Mouse (Mus musculus): ENCODE results near the gene Rftn1.
"Not testable (repeated sequence)": the region's sequence is repeated elsewhere in the genome, so short reads cannot be mapped to it uniquely, and the experiment has no call there.

Rftn1 gene
- long read RNA-seq, experiment 1, full-length matches to known transcripts = 4 of 5 reads
- long read RNA-seq, experiment 1, partial matches to known transcripts = 1 of 5 reads
- long read RNA-seq, experiment 1, other reads (novel, unspliced or antisense) = 0 of 5 reads
- long read RNA-seq, experiment 2, full-length matches to known transcripts = 5 of 6 reads
- long read RNA-seq, experiment 2, partial matches to known transcripts = 0 of 6 reads
- long read RNA-seq, experiment 2, other reads (novel, unspliced or antisense) = 1 of 6 reads

DNA sequence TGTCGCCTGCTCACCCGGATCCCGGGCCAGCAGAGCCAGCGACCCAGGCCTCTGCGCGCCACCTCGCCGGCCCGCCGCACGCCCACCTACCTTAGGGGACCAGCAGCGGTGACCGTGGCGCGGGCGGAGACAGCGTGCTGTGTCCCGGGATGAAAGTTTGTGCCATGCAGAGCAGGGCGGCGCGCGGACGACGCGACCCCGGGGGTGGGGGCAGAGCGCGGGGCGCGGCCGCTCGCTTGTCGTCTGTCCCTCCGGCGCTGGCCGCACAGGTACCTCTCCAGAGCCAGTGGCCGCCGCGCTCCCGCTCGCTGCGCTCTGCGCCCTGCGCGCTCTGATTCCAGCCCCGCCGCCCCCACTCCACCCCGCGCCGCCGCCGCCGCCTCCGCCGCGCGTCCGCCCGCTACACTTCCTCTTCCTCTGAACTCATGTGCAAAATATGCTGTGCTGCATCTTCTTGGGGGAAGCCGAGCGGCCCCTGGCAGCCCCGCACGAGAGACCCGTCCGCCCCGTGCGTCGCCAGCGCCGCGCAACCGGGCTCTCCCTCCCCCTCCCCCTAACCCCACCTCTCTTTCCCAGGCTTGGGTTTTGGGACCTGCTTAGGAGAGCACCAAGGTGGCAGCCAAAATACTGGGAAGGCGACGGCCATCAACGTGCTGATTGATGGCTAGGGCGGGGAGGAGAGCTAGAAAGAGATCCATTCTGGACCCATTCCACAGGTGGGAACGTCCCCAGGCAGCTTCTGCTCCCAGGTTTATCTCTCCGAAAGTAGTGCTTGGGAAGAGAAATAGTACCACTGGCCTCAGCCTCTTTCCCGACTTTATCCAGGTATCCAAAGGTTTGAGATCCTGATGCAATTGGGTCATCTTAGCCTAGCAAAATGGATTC lies at the start of gene Rftn1:
Gene Rftn1 (minus strand): TSS at position 544 of the 885 bp plus-strand sequence.
- intact Hi-C loops (cut with DNase I) = loop anchor here (5.0 kb wide), 2 partner anchors 73 to 223 kb away; no protein-coding TSS in a partner anchor

DNA sequence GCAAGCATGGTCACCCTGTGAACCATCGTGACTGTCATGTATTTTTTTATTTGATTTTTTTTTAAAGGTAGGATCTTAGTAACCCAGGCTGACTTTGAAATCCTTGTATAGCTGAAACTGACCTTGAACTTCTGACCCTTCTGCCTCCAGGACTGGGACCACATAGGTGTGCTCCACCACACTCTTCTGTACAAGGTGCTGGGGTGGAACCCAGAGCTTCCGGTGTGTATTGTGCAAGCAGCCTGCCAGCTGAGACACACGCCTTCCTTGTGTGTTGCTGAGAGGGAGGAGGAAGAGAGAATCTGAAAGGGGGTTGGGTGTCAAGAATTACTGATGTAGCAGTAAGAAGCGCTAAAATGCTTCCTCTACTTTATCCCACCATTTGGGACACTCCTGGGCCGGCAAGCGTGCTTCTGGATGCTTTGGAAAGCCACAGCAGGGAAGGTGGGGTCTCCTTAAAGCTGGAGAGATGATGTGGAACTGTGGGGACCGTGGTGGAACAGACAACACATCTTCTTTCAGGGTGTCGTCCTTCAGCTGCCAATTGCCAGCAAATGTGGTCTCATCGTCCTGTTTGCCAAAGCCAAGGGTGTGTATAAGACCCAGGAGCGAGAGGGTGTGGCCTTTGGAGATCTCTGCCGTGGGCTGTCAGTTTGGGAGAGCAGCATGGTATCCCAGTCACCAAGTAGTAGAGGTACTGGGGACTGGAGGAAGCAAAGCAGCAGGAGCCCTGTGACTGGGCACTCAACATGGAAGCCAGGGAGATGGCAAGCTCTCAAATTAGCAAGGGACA lies 47.5 kb upstream of the Rftn1 start:
- intact Hi-C loops (cut with DNase I) = loop anchor here (1.0 to 5.0 kb wide), 2 partner anchors 270 to 286 kb away; no protein-coding TSS in a partner anchor

DNA sequence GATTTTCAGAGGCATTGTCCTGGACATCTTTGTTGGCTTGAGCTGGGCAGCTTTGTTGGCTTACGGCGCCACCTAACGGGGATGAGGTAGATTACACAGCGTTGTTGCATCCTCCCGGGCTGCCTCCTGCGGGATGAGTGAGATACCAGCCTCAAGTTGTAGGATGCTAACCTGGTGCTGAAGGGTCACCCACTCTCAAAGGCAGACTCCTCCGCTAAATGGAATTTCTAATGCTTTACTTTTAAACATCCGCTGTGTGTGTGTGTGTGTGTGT lies 46.9 kb upstream of the Rftn1 start:
- intact Hi-C loops (cut with DNase I) = loop anchor here (1.0 to 5.0 kb wide), 2 partner anchors 269 to 285 kb away; no protein-coding TSS in a partner anchor

DNA sequence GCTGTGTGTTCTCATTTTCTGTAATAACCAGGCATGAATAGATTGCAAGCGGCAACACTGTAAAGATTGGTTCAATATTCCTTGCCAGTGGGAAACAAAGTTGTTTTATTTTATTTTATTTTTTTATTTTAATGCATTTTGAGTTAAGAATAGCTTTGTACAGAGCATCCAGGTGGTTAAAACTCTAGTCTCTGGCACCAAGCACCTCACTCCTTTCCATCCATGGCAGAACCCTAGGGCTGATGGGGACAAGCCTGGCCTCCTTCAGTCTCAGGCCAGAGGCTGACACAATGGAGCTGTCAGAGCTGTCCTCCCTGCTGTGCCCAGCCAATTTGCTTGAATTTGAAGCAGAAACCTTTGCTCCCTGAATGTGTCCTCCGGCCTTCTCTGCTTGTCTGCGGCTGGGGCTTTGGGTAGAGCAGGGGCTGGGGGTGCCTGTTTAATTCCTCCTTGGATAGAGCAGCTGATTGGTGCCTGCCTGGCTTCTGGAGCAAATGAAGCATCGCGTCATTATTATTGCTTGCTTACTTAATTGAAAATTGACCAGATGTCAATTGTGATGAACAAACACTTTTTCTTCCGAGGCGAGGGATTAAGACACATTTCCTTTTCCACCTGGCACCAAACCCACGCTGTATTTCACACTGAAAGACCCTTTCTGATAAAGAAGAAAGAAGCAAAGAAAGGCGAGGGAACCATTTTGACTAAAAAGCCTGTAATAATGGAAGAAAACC lies 46.4 kb upstream of the Rftn1 start:
- intact Hi-C loops (cut with DNase I) = loop anchor here (1.0 to 5.0 kb wide), 2 partner anchors 269 to 285 kb away; no protein-coding TSS in a partner anchor

DNA sequence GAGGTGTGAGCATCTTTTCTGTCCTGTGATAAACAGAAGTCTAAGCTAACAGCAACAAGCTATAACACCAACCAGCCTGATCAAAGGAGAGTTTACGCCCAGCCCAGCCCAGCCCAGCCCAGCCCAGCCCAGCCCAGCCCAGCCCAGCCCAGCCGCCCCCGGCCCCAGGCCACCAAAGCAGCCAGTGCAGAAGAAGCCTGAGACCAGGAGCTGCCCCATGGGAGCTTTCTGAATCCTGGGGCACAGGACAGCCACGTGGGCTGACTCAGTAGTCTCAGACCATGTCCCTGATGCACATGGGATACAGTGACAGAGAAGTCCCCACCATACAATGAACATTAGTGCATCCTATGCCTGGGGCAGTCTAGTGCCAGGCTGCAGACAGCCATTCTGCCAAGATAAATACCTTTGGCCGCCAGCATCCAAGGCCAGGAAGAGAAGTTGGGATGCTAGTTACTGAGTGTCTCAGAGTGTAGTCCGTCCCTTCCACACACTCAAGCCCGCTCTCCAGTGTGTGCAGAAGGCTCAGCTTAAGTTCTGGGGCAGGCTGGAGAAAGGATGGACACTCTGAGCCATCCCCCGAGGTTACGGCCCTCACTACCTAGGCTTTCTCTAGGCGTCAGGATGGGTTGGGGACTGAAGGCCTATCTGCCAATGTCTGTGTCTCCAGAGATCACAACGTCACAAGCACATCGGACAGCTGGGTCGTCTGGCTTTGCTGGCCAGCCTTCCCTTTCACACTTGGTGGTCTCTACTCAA lies 45.6 kb upstream of the Rftn1 start:
- intact Hi-C loops (cut with DNase I) = loop anchor here (5.0 kb wide), 1 partner anchor 284 kb away; no protein-coding TSS in a partner anchor

DNA sequence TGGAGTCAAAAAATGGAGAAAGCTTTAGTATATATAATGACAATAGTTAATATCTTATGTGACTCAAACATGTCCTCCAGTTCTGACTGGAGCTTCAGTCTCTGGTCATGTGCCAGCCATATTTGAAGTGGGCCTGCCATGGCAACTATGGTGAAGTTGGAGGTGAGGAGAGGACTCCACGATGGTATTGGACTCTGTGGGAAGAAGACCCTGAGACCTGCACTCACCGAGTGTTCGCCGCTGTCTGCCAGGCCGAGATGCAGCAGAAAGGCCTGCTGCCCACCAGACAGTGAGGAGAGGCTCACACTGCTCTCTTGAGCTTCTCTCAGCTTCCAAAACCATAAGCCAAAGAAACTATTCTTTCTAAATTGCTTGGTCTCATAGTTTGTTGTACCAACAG lies 43.5 kb upstream of the Rftn1 start:
- intact Hi-C loops (cut with DNase I) = no loop called here

DNA sequence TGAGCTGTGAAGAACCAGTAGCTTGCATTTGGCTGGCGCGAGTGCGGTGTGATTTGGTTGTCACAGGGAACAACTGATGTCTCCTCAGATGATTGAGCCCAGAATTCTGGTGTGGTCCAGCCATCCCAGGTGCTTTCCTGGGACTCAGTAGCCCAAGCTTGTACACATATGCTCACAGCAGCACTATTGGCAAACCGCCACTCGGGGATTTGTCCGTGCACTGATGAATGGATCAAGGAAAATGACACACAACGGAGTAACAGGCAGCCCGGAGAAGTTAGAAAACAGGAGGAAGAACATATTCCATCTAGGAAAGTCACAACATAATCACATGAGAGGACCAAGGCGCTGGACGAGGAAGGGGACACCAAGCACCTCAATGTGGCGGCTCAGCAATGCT lies 42.3 kb upstream of the Rftn1 start:
- intact Hi-C loops (cut with DNase I) = no loop called here

DNA sequence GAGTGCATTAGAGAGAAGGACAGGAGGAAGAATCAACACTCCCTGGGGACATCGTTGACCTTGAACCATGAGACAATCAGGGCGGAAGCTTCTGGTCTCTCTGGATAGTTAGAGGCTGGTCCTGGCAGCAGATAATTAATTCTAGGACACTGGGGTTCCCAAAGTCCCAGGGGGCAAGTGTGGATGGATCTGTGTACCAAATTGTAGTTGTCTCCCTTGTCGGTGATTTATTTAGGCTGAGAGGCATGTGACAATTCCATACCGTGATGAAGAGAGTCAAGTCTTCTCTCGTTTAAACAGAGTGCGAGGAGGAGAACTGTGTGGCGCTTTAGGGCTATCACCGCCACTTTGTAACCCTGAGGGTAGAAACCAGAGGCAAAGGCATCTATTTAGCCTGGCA lies 40.7 kb upstream of the Rftn1 start:
- intact Hi-C loops (cut with DNase I) = no loop called here

DNA sequence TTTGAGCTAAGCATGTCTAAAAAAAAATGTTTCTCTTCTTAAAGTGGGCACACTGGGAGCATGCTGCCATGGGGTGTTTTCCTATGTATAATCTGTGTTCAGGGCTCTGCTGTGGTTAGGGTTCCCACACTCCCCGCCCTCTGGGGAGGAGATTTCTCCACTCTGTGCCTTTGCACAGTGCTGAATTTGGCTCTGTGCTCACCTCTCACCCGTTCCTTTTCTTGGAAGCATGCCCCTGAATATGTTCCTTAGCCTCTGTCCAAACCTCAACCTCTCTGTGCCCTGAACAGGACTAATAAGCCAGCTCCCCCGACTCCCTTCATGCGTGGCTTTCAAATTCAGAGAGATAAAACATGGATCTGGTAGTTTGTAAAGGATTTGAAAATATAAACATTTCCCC lies 39.1 kb upstream of the Rftn1 start:
- intact Hi-C loops (cut with DNase I) = no loop called here

DNA sequence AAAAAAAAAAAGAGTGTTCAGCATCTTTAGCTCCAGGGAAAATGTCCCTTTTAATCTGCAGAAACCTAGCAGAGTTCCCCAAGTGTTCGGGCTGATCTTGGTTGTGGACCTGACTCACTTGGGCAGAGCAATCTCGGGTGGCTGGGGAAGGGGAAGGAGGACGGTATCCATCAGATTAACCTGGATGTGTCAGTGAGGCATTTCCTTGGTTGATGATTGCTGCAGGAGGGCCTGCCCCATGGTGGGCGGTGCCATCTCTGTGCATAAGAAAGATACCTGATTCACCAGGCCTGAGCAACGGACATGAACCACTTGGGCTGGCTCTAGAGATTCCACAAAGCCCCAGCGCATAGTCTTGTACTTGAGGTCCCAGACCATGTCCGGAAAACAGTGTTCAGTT lies 36.9 kb upstream of the Rftn1 start:
- intact Hi-C loops (cut with DNase I) = no loop called here

DNA sequence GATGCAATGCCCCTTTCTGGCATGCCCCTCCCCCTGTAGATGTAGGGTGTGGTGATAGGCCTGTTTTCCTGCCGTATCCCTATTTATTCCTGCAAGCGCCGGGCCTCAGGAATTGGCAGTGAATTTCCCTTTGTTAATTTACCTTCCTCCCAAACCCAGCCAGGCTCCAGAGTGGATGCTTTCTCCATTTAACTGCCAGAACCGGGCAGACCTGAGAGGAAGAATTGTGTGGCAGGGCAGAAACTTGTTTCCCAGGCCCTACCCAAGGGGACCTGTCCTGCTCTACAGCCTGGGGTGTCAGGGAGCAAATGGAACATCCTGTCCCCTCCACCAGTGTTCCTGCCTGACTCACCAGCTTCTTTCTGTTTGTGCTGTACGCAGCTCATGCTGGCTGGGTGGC lies 34.2 kb upstream of the Rftn1 start:
- intact Hi-C loops (cut with DNase I) = no loop called here

DNA sequence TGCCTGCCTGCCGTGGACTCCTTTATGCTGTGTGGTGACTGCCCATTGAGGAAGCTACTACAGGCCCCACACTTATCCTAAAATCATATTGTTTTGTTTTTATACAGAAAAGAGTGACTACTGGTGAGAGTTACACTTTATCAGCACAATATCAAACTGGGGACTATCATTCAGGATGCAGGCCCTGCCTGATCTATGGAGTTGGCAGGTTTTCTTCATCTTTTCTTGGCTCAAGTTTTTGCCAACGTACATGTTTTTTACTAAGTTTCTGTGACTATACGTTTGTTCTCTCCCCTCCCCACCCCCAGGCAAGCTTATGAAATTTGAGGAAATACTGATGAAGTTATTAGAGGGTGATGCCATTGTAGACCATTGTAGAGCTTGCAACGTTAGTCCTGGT lies 27.5 kb upstream of the Rftn1 start:
- intact Hi-C loops (cut with DNase I) = no loop called here

DNA sequence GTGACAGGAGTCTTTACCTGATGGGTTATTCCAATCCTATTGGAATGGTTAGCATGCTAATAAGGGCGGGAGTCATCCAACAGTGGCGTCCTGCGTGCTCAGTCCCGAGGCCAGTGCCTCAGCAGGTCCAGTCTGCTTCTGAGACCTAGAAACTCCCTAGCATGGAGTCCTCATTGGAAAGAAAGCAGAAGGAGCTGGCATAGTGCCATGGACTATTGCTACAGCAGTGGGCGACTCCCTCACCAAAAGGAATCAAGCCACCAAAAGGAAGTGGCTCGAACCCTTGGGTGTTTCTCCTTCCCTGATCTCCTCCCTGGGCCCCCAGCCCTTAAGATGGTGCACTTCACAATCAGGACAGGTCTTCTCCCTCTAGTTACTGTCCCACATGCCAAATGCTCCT lies 24.6 kb upstream of the Rftn1 start:
- intact Hi-C loops (cut with DNase I) = no loop called here

DNA sequence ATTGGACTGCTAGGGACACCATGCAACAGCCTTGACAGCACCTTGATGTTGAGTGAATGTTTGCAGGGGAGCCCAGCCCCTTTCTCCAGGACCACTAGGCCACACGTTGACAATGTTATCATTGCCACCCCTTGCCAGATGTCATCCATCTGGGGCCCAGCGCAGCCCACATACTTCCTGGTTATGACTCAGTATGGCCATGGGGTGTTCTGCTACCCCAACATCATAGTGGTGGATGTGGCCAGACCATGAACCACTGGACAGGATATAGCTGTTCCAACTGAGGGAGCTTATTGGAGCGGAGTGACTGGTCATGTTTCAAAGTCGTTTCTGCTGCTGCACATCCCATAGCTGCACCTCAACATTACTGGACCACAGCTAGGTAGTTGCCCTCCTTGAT lies 22.6 kb upstream of the Rftn1 start:
- intact Hi-C loops (cut with DNase I) = no loop called here

DNA sequence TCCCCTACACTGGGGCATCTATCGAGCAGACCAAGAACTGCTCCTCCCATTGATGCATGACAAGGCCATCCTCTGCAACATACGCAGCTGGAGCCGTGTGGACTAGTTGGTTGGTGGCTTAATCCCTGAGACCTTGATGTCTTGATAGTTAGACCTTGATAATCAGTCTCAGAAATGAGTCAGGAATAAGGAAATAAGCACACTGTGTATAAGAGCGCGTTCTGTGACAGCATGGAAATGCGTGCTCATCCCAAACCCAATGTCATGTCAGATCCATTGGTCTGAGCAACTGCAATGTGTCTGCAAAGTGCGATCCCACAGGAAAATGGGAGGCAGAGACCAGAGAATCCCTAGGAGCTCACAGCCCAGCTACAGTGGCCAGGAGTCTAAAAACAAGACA lies 21.3 kb upstream of the Rftn1 start:
- intact Hi-C loops (cut with DNase I) = no loop called here

DNA sequence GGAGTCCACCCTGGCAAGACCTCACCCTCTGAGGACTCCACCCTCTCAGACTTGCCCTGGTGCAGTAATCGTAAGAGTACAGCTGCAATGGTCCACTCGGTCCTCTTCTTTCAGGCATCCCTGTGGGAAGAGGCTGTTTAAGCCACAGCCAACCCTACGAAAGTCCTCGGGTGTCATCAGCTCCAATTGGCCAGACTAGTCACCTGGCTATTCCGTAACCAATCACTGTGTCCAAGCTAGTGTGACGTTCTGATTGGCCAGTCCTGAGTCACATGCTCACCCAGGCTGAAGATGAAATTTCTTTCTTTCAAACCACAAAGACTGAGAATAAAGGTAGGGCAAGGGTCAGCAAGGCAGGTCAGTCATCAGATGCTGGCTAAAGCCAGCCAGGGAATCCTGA lies 19.4 kb upstream of the Rftn1 start:
- intact Hi-C loops (cut with DNase I) = no loop called here

DNA sequence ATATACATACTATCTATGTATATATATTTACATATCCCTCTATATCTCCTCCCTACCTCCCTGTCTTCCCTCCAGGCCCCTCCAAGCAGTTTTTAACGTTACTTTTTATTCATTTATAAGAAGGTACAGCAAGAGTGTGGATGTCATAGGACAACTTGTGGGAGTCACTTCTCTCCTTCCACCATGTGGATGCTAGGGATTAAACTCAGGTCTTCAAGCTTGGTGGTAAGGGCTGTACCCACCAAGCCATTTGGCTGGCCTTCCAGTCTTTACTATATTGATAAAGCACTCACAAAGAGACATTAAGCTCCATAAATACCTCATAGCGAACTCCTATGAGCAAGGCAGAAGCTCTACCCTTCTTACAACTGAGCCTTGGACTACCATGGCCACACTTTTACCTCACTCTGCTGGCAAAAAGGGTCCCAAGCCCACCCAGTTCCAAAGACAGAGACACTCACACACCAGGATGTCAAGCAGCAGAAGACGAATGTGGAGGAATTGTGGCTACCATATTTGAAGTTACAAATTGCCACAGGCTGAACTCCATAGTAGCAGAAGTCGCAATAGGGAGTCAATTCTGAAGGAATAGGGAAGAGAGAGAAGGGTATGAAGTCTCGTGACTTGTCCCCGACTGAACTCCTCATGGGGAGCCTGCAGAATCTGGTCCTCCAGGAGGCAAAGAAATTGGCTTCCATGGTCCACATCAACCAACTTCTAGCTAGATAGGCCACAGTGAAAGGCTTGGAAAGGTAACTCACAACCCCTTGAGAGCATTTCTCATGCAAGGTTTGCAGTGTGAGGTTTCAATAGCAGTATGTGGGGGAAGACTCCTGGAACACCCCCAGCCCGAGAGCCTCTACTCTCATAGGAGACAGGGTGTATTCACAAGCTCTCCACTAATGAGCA lies 17.9 kb upstream of the Rftn1 start:
- intact Hi-C loops (cut with DNase I) = no loop called here

DNA sequence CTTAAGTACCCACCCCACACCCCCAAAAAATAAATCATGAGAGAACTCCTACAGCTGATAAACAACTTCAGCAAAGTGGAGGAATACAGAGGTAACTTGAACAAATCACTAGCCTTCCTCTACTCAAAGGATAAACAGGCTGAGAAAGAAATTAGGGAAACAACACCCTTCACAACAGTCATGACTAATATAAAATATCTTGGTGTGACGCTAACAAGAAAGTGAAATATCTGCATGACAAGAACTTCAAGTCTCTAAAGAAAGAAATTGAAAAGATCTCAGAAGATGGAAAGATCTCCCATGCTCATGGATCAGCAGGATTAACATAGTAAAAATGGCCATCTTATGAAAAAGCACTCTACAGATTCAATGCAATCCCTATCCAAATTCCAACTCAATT lies 15.8 kb upstream of the Rftn1 start:
- intact Hi-C loops (cut with DNase I) = not testable (repeated sequence)

DNA sequence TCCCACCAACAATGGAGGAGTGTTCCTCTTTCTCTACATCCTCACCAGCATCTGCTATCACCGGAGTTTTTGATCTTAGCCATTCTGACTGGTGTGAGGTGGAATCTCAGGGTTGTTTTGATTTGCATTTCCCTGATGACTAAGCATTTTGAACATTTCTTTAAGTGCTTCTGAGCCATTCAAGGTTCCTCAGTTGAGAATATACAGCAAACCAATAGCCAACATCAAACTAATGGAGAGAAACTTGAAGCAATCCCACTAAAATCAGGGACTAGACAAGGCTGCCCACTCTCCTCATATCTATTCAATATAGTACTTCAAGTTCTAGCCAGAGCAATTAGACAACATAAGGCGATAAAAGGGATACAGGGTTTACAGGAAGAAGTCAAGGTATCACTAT lies 15.4 kb upstream of the Rftn1 start:
- intact Hi-C loops (cut with DNase I) = not testable (repeated sequence)

All from adrenal gland (tissue).